Mouse (Mus musculus) adrenal gland, postnatal 36 days (tissue): ENCODE data around the gene Aox4. TPM values are rescaled to one million over a fixed set of nuclear protein-coding genes. Genes with fewer than 3 reads are reported as not detected.

ENCODE experiments used
- DNase-seq, 2 experiments: peaks; one replicate each; pipeline ENCODE4 v3.0.0; 2021; ENCODE audit warnings: mixed read lengths in 1 of 2
- long read RNA-seq, 2 experiments: library from polyadenylated mRNA; stranded (forward); transcript quantifications; one replicate each; pipeline ENCODE4 v2.0.0; 2021; ENCODE audit warnings: borderline sequencing depth in 2 of 2
- total RNA-seq, 2 experiments: library from RNA; stranded (reverse); gene quantifications; 2 replicates each; pipeline ENCODE4 v1.2.3; 2021

The Aox4 gene
- under 1 TPM in 1 of 2 experiments, not detected in 1; 0.07 TPM for total RNA-seq
- long read RNA-seq, experiment 1 = 0 reads
- long read RNA-seq, experiment 2 = 0 reads

- DNase-seq = peak; percentile 78 to 79
Measured at GRCm38 (mm10) chr1:58210203-58210602, at the start of gene Aox4. Gene Aox4, plus strand, starts transcription at chr1:58210397.

DNA sequence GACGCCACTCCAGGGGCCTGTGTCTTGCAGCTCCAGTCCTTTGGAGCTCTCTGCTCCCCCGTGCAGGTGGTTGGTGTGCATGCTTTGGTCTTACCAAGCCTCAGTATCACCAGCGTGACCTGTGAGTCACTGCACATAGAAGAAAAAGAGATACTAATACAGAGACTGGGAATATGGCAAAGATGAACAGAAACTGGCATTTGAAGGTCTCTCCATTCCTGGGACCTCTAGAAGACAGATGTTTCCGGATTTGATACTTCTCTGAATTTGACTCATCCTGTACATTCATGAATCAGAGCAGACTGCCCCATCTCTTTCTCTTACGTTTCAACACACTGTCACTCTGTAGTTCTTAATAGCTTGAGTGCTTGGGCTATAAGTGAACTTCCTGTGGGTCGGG lies 40.3 kb upstream of the Aox4 start:
- no peak for DNase-seq

- DNase-seq = no peak
Measured at GRCm38 (mm10) chr1:58188514-58189175, 21.6 kb upstream of the Aox4 start.

DNA sequence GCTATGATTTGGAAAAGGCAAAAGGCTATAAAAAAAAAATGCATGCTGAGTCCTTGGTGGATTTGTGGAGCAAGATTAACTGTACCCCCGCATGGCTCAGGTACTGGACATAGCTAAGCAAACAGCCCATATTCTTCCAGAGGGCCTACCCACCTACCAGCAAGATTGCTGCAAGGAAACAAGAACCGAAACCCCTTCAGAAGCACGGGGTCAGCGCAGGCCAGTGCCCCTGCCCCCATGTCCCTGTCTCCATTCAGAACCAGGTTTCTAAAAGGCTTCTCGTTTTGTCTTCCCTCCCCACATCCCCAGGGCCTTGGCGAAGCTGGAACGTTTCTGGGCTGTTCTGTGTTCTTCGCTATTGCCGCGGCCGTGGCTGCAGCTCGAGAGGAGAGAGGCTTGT lies 15.9 kb upstream of the Aox4 start:
- DNase-seq = no peak

- no peak for DNase-seq
Measured at GRCm38 (mm10) chr1:58194988-58195387, 15.2 kb upstream of the Aox4 start.

- DNase-seq = no peak
Measured at GRCm38 (mm10) chr1:58195541-58195940, 14.7 kb upstream of the Aox4 start.

DNA sequence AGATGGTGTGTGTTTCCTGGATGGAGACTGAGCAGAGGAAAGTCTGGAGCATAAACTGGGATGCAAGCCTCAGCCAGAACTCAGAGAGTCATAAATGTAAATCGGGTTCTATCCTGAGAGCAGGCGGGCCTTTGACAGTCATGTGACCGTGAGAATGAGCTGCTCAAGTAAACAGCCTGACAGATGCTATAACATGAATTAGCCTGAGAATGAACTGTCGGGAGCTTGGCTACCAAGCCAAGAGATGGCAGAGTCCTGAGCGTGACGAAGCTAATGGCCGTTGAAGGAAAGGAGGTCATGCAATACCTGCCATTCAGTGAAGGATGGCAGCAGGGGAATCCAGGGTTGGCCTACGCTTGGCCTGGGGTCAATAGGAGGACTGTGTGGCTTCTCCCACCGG lies 13.2 kb upstream of the Aox4 start:
- DNase-seq = no peak

DNA sequence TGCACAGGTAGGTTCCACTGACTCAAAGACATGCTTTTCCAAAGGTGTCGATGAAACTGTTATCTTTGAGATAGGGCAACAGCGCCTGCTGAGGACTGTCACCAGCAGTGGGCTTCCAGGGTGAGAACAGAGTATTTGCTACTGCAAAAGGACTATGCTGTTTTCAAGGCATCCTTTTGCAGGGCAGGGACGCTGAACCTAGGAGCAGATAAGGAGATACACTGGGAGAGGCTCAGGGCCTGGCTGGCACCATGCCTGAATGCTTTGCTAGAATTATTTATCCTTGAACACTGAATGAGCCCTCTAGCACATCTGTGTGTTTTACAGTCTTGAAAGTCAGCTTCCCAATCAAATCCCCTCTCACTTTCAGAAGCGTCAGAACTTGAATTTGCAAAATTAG lies 11.8 kb upstream of the Aox4 start:
- DNase-seq = peak; percentile 30 to 51

DNA sequence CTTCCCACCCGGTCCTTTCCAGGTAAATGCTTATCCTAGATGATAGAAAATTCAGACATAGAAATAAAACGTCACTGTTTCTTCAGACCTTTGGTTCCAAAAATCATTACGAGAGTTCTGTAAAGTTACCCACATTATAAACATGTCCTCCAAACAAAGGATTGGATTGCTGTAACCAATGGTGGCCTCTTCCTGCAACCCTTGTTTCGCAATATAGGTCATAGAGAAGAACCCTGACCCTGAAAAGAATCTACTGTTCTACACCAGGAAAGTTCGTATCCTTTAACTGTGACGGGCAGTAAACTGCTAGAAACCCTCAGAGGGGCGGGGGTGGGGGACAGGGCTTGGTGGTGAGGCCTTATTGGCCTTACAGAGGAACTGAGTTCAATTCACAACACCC lies 2.6 kb downstream of the Aox4 start:
- no peak for DNase-seq

GRCm38 (mm10) chr1:58213838-58214237 lies 3.6 kb downstream of the Aox4 start:
- DNase-seq = no peak

DNA sequence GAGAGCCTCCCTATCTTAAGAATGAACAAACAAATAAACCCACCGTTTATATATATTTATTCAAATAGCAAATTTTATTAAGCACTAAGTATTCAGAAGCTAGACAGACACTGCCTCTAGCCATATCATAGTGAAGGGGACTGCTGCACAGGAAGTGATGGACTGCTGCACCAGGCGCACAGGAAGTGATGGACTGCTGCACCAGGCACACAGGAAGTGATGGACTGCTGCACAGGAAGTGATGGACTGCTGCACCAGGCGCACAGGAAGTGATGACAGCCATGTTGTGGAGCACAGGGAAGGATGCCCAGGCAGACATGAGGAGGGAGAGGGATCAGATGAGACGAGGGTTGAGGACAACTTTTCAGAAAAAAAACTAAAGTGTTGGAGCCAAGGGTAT lies 5.2 kb downstream of the Aox4 start:
- DNase-seq = no peak

- no peak for DNase-seq
Measured at GRCm38 (mm10) chr1:58215956-58216532, 5.8 kb downstream of the Aox4 start.

- DNase-seq = no peak
Measured at GRCm38 (mm10) chr1:58221070-58221469, 10.9 kb downstream of the Aox4 start.

DNA sequence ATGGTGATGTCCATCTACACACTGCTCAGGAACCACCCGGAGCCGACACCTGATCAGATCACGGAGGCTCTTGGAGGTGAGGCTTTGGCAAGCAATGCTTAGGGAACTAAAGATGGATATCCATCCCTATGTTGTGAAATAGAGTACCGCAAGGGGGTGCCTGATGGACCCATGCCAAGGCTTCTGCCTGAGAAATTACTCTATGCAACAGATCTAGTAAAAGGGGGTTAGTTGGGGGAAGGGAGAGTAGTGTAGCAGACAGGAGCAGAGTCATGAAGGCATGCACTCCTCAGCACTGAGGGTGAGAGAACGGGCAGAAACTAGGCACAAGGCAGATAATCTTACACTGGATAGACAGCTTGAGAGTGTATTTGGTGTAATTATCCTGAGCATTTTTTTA lies 11.7 kb downstream of the Aox4 start:
- DNase-seq = no peak

DNA sequence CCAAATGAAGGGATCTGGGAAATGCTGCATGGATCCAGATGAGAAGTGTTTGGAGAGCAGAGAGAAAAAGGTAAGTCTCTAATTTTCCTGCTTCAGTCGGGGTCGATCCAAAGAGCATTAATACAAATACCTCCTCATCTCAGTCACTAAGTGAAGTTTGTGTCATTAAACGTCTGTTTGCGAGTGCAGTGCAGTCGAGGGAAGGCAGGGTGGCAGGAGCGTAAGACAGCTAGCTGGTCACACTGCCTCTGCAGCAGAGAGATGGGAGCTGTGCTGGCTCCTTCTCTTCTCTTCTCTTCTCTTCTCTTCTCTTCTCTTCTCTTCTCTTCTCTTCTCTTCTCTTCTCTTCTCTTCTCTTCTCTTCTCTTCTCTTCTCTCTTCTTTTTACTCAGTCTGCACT lies 17.9 kb downstream of the Aox4 start:
- no peak for DNase-seq

GRCm38 (mm10) chr1:58228916-58229315 lies 18.7 kb downstream of the Aox4 start:
- DNase-seq = no peak

- DNase-seq = no peak
Measured at GRCm38 (mm10) chr1:58229774-58230173, 19.6 kb downstream of the Aox4 start.

DNA sequence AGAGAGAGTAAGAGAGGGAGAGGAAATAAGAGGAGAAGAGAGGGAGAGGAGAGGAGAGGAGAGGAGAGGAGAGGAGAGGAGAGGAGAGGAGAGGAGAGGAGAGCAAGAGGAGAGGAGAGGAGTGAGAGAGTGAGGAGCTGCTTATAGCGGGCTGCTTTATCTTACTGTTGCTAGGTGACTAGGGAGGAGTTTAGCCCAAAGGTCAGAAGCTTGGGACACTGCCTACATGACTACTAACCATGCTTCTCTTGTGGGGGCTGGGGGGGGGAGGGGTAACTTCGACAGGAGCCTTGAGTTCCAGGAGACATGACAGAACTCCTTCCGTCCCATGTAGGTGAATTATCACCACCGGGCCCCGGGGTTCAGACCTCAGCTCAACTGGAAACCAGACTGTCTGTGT lies 20.3 kb downstream of the Aox4 start:
- peak; percentile 7 to 32 for DNase-seq

GRCm38 (mm10) chr1:58235405-58235804 lies 25.2 kb downstream of the Aox4 start:
- no peak for DNase-seq

- no peak for DNase-seq
Measured at GRCm38 (mm10) chr1:58237527-58238299, 27.5 kb downstream of the Aox4 start.

GRCm38 (mm10) chr1:58238440-58238839 lies 28.2 kb downstream of the Aox4 start:
- DNase-seq = no peak

- DNase-seq = no peak
Measured at GRCm38 (mm10) chr1:58238961-58239360, 28.8 kb downstream of the Aox4 start.

DNA sequence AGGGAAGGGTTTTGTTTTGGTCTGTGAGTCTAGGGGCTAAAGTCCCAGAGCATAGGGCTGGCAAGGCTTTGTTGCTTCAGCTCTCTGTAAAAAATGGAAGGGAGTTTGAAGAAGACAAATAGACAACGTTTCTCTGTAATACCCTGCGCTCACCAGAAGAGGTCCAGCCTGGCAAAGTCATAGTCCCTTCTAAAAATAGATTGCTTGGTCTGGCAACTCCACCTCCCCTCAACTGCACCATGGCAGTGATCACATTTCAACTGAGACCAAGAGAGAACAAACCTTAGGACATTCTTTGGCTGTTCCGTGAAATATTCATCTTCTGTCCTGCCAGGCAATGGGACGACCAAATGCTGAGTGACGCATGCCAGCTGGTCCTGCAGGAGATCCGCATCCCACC lies 30.1 kb downstream of the Aox4 start:
- DNase-seq = peak in 1 of 2 experiments; percentile 9
